Mouse (Mus musculus): Measurements from ENCODE around the gene Ncoa3. TPM values are rescaled to one million over a fixed set of nuclear protein-coding genes. Genes with fewer than 3 reads are reported as not detected.

Ncoa3 gene
- polyA plus RNA-seq, 1 experiment from 2014 or later: 16.7 TPM

DNA sequence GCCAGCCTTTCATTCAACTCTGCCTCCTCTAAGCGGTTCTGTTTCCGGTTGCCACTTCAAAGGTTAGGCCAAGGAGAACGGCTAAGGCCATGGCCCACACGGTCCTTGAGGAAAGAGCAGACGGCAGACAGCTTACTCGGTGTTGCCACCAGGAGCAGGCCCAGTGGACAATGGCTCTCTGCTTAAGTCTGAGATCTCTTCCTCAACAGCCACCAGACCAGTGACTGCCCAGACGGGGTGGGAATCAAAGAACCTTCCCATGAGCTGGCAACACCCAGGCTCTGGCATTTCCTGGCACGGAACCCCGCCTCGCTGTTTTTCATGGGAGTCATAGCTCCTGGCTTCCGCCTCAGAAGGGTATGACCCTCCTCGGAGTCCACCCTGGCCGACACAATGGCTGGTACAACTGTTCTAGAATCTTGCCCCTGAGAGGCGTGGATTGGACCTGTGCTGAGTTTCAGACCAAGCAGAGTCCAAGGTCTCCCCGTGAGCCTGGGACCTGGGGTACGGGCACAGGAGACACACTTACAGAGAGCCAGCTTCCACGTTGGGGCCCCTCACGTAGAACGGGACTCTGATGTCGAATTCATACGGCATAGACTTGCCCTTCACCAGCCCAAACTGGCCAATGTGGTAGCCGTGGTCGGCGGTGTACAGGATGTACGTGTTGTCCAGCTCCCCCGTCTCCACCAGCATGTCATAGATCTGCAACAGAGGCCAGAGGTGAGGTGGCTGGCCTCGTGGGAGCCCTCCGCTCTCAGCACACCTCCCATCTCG is 94.2 kb downstream of the Ncoa3 start:
- no peaks in the 10 kb centered on the region for H3K9me3 ChIP-seq
- ATAC-seq (replicated peaks): no peak
- WGBS: 90% methylated on average over 29 of the region's 29 CpGs

GRCm38 (mm10) chr2:166088991-166089390 is 96.6 kb downstream of the Ncoa3 start:
- Histone ChIP-seq H3K4me3 (no peak overlapping the region), H3K4me2 (no peak overlapping the region), H3K9ac (no peak overlapping the region), H3K27me3 (replicated peaks) (peaks cover 3% of the 10 kb centered on the region; the same call in 1 of the 2 replicates), H3K36me3 (replicated peaks) (0 out of 2 replicates have a peak, but pooled peaks cover 8% of the 10 kb centered on the region), H3K9me3 (no peaks in the 10 kb centered on the region), H3K27ac (no peak overlapping the region), H3K4me1 (peaks cover 8% of the 10 kb centered on the region; the same call in 1 of the 2 replicates)
- WGBS: 84% methylated on average over 9 of the region's 9 CpGs
- ATAC-seq (replicated peaks): no peak

More for the DNA sequence above, 94.2 kb downstream of the Ncoa3 start:
- no peak overlapping the region for H3K27ac ChIP-seq
- 0 out of 2 replicates have a peak, but pooled peaks cover 4% of the 10 kb centered on the region for H3K36me3 ChIP-seq (replicated peaks)
- no peak overlapping the region for H3K9ac ChIP-seq
- H3K4me2 ChIP-seq: no peak overlapping the region
- 0 out of 2 replicates have a peak, but pooled peaks cover 3% of the 10 kb centered on the region for H3K27me3 ChIP-seq (replicated peaks)
- H3K4me1 ChIP-seq: peaks cover 10% of the 10 kb centered on the region; the same call in 1 of the 2 replicates
- no peak overlapping the region for H3K4me3 ChIP-seq

- Histone ChIP-seq H3K4me3 (no peak overlapping the region), H3K4me1 (peaks cover 8% of the 10 kb centered on the region; the same call in 1 of the 2 replicates), H3K4me2 (no peak overlapping the region), H3K36me3 (replicated peaks) (0 out of 2 replicates have a peak, but pooled peaks cover 8% of the 10 kb centered on the region), H3K9me3 (no peaks in the 10 kb centered on the region), H3K27me3 (replicated peaks) (peaks cover 3% of the 10 kb centered on the region; the same call in 1 of the 2 replicates), H3K27ac (no peak overlapping the region), H3K9ac (no peak overlapping the region)
- ATAC-seq (replicated peaks): no peak
- 32% methylated on average over 7 of the region's 7 CpGs for WGBS
These were observed 97.7 kb downstream of the Ncoa3 start for GRCm38 (mm10) chr2:166090131-166090581.

GRCm38 (mm10) chr2:166091599-166091998 is 99.2 kb downstream of the Ncoa3 start:
- H3K36me3 ChIP-seq (replicated peaks): 0 out of 2 replicates have a peak, but pooled peaks cover 8% of the 10 kb centered on the region

GRCm38 (mm10) chr2:166092412-166092811 is 100.0 kb downstream of the Ncoa3 start:
- Histone ChIP-seq H3K4me3 (no peak overlapping the region), H3K27me3 (replicated peaks) (no peaks in the 10 kb centered on the region; the same call in 1 of the 2 replicates), H3K4me1 (peaks cover 10% of the 10 kb centered on the region; the same call in 1 of the 2 replicates), H3K27ac (no peak overlapping the region), H3K9ac (no peak overlapping the region), H3K9me3 (no peaks in the 10 kb centered on the region), H3K36me3 (replicated peaks) (0 out of 2 replicates have a peak, but pooled peaks cover 8% of the 10 kb centered on the region), H3K4me2 (no peak overlapping the region)
- 95% methylated on average over 6 of the region's 6 CpGs for WGBS
- no peak for ATAC-seq (replicated peaks)

More at GRCm38 (mm10) chr2:166091599-166091998, 99.2 kb downstream of the Ncoa3 start:
- Histone ChIP-seq H3K9me3 (no peaks in the 10 kb centered on the region), H3K27ac (no peak overlapping the region), H3K4me3 (no peak overlapping the region), H3K9ac (no peak overlapping the region), H3K4me2 (no peak overlapping the region), H3K4me1 (peaks cover 8% of the 10 kb centered on the region; the same call in 1 of the 2 replicates), H3K27me3 (replicated peaks) (no peaks in the 10 kb centered on the region; the same call in 1 of the 2 replicates)
- no peak for ATAC-seq (replicated peaks)

DNA sequence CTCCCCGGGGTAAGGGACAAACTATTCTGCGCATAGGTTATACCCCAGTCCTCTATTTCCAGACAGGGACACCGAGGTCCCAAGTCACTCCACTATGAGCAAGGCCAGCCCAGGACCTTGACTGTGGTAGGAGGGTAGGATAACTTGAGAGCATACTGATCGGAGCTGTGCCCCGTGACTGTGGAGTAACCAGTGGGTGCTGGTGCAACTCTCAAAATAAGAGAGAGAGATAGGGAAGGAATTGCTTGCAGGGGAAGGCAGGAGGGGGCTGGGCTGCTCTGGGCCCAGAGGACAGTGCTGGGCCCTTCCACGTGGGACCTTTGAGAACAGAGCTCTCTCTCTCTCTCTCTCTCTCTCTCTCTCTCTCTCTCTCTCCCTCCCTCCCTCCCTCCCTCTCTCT is 103.9 kb downstream of the Ncoa3 start:
- no peaks in the 10 kb centered on the region for H3K9me3 ChIP-seq
- peaks cover 22% of the 10 kb centered on the region for H3K4me1 ChIP-seq
- no peak overlapping the region for H3K4me3 ChIP-seq
- 0 out of 2 replicates have a peak, but pooled peaks cover 4% of the 10 kb centered on the region for H3K36me3 ChIP-seq (replicated peaks)
- no peak overlapping the region for H3K27ac ChIP-seq
- ATAC-seq (replicated peaks): no peak
- H3K9ac ChIP-seq: no peak overlapping the region
- H3K4me2 ChIP-seq: no peak overlapping the region
- H3K27me3 ChIP-seq (replicated peaks): no peaks in the 10 kb centered on the region; the same call in 1 of the 2 replicates
- WGBS: 88% methylated on average over 6 of the region's 6 CpGs

GRCm38 (mm10) chr2:166096834-166097233 is 104.4 kb downstream of the Ncoa3 start:
- H3K4me1 ChIP-seq: peaks cover 22% of the 10 kb centered on the region
- ATAC-seq (replicated peaks): no peak
- WGBS: 100% methylated on average over 1 of the region's 1 CpGs
- H3K27me3 ChIP-seq (replicated peaks): no peaks in the 10 kb centered on the region; the same call in 1 of the 2 replicates
- H3K9me3 ChIP-seq: no peaks in the 10 kb centered on the region
- H3K4me3 ChIP-seq: no peak overlapping the region
- H3K9ac ChIP-seq: no peak overlapping the region
- 0 out of 2 replicates have a peak, but pooled peaks cover 4% of the 10 kb centered on the region for H3K36me3 ChIP-seq (replicated peaks)
- no peak overlapping the region for H3K27ac ChIP-seq
- no peak overlapping the region for H3K4me2 ChIP-seq

- Histone ChIP-seq H3K4me3 (no peak overlapping the region), H3K9ac (no peak overlapping the region), H3K27me3 (replicated peaks) (no peaks in the 10 kb centered on the region), H3K9me3 (no peaks in the 10 kb centered on the region), H3K36me3 (replicated peaks) (0 out of 2 replicates have a peak, but pooled peaks cover 4% of the 10 kb centered on the region), H3K4me2 (no peak overlapping the region), H3K27ac (peak overlapping the region; percentile 56; the same call in 1 of the 2 replicates), H3K4me1 (peaks cover 22% of the 10 kb centered on the region)
- ATAC-seq (replicated peaks): no peak
- WGBS: 67% methylated on average over 18 of the region's 18 CpGs
These were observed 105.2 kb downstream of the Ncoa3 start for GRCm38 (mm10) chr2:166097443-166098291.

DNA sequence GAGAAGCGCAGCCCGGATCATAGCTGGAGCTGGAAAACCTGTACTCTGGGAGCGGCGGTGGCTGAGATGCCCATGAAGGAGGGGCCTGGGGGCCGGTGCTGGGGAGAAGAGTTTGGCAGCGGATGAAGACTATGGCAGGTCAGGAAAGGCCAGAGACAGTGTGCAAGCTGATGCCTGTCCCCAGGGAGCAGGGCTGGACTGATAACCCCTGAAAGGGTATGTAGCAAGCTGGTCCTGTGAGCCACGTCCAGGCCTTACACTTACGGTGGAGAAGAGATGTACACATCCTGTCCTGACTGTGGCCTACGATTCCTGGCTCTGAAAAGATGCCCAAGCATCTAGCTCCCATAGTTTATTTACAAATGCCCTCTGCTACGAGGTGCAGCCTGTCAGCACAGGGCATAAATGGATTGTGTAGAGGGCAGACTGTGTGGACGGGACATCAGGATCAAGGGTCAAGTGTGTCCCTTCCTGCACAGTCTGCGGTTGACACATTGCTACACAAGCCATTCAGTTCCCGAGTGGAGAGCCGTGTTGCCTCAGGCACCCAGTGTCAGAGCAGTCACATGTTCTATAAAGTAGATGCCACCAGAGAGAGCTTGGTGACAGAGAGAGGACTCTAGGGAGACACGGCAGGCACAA is 106.0 kb downstream of the Ncoa3 start:
- Histone ChIP-seq H3K36me3 (replicated peaks) (0 out of 2 replicates have a peak, but pooled peaks cover under 1% of the 10 kb centered on the region), H3K4me2 (no peak overlapping the region), H3K27me3 (replicated peaks) (no peaks in the 10 kb centered on the region), H3K4me1 (peaks cover 27% of the 10 kb centered on the region), H3K27ac (peak overlapping the region; percentile 56; the same call in 1 of the 2 replicates), H3K4me3 (no peak overlapping the region), H3K9ac (no peak overlapping the region), H3K9me3 (no peaks in the 10 kb centered on the region)
- no peak; the same call in 1 of the 2 replicates for ATAC-seq (replicated peaks)
- whole genome bisulfite sequencing: 69% methylated on average over 15 of the region's 15 CpGs

DNA sequence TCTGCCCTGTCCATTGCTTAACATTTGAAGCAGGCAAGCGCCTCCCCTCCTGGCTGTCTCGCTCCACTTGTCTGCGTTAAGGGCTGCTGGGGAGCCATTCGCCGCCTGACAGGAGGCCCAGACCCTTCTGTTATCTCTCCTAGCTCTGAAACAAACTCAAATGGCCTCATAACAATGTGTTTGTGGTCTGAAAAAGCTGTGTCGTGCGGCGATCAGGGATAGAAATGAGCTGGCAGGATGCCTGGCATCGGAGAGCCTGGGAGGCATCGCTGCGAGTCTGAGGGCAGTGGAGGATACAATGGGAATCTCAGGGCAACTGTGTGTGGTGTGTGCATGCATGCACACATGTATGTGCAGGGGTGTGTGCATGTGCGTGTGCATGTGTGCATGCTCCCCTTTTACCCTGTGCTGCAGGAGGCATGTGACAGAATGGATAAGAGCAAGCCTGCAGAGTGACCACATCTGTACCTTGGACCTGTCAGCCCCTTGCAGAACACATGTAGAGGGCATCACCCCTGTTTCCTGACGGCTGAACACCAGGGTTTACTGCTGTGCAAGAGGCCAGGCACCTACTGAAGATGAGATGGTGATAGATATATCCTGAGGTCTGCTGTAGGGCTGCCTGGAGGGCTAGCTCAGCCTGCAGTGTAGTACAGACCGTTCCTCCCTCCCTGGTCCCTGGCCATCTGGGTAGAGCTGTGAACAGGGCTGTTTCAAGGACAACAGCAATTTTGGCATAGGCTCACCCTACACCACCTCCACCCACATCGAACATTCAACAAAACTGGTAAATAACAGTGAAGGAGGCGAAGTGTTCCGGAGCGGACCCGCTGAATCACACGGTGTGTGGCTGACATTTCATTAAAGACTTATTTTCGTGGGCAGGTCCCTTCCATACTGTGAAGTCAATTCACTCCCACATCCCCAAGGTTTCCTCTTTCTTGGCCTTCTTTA is 108.2 kb downstream of the Ncoa3 start:
- H3K4me3 ChIP-seq: no peak overlapping the region
- H3K9me3 ChIP-seq: no peaks in the 10 kb centered on the region
- H3K9ac ChIP-seq: no peak overlapping the region
- 67% methylated on average over 21 of the region's 21 CpGs for WGBS
- H3K27ac ChIP-seq: peak overlapping the region; percentile 36; the same call in 1 of the 2 replicates
- H3K36me3 ChIP-seq (replicated peaks): no peaks in the 10 kb centered on the region
- H3K27me3 ChIP-seq (replicated peaks): no peaks in the 10 kb centered on the region
- no peak for ATAC-seq (replicated peaks)
- H3K4me2 ChIP-seq: no peak overlapping the region
- H3K4me1 ChIP-seq: peaks cover 29% of the 10 kb centered on the region

- WGBS: 55% methylated on average over 7 of the region's 7 CpGs
- H3K9me3 ChIP-seq: no peaks in the 10 kb centered on the region
- peaks cover 36% of the 10 kb centered on the region for H3K4me1 ChIP-seq
- ATAC-seq (replicated peaks): no peak
- no peak overlapping the region for H3K27ac ChIP-seq
- H3K4me3 ChIP-seq: no peak overlapping the region
- H3K27me3 ChIP-seq (replicated peaks): no peaks in the 10 kb centered on the region
- H3K9ac ChIP-seq: no peak overlapping the region
- H3K36me3 ChIP-seq (replicated peaks): no peaks in the 10 kb centered on the region
- no peak overlapping the region for H3K4me2 ChIP-seq
These were observed 110.5 kb downstream of the Ncoa3 start for GRCm38 (mm10) chr2:166102893-166103292.
